Mouse (Mus musculus) kidney, adult 18-20 months (tissue): ENCODE results near the gene Afap1l2.

Experiments used
- DNase-seq: peaks from one replicate; pipeline ENCODE4 v3.0.0; 2021

The Afap1l2 gene

DNA sequence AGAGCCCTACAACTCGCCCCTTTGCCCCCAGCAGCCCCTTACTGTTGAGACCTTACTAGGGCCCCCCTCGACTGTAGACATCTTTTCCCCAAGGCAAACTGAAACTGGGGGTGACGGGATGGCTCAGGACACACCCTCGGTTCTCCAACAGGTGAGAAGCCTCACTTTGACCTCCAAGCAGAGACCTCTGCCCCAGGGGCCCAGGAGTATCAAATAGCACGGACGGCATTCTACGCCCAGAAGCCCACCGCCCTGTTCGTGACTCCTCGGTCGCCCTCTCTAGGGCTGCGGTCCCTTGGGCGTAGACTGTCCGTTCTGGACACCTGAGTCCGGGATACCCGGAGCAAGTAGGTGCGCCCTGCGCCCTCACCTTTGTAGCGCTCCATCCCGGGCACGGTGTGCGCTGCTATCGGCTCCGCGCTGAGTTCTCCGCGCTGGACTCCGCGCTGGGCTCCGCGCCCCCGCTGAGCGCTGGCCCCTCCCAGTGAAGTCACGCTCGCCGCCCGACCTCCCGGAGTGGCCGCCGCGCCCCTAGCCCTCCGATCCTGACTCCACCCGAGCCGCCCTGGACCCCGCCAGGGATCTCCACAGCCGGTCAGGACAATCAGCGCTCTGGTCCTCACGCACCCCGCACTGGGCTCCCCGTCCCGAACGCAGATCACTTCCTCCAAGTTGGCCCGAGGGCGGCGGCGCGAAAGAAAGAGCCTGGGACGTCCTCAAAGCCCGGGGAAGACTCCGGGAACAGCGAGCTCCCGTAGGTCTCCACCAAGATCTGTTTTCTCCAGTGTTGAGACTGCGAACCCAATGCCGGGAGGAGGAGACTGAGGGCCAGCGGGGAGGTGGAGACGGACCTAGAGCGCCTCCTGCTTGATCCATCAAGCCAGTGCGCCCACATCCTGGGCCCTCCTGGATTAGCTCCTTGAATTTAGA, at the start of gene Afap1l2:
Gene Afap1l2 (minus strand): TSS at position 448 of the 930 bp plus-strand sequence.
- peak; percentile 84 for DNase-seq

DNA sequence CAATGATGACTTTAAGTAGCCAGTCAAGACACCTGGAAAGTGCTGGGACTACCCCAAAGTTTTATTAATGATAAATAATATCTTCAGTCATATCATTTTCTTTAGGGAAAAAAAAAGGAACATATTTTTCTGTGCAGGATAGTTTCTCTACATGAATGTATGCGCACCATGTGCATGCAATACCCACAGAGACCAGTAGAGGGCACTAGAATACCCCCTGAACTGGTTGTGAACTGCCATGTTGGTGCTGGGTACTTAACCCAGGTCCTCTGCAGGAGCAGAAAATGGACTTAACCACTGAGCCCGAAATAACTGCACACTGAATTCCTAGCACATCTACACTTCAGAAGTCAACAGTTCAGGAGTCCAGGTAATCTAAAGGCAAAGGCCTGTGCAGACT, 49.5 kb upstream of the Afap1l2 start:
- DNase-seq, result no peak

DNA sequence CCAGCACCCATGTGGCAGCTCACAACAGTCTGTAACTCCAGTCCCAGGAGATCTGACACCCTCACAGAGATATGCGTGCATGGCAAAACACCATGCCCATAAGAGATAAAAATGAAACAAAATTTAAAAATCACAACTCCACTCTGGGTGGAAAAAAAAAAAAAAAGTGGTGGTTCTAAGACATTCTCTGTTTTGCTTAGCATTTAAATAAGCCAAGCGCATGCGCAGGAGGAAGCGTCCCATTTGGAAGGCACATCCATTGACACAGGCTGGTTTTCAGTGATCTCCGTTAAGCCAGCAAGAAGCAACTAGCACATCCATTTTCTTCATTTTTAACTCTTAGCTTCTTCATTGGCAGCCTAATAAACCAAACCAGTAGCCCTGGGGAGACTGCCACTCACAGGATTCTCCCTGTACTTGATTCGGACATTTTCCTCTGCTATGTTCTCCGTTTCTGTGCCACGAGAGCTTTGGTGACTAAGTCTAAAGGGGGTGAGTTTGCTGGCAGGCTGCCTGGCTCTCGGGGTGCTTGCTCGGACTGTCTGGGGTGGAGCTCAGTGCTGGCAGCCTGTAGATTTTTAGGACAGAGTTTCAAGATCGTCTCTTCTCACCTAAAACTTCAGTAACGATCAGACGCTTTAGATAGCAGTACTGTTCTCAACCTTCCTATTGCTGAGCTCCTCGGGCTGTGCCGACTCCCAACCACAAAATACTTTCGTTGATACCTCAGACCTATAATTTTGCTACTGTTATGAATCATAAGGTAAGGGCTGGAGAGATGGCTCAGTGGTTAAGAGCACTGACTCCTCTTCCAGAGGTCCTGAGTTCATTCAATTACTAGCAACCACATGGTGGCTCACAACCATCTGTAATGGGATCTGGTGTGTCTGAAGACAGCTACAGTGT, 47.4 kb upstream of the Afap1l2 start:
- DNase-seq, result no peak

DNA sequence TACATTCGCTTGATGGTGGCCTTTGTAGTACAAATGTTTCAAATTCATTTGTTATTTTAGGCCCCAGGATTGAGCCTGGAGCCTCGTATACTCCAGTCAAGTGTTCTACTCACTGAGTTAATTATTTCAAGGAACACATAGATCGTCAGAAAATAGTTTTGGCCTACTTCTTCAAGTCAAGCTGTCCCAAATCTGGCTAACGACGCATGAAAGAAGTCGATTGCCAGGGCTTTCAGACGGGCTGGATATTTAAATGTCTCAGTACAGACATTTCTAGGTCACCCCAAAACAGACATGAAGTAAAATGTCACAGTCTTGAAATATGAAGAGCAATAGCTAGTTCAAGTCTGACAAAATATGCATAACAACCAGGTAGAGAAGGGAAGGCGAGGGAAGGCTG, 44.9 kb upstream of the Afap1l2 start:
- no peak for DNase-seq

DNA sequence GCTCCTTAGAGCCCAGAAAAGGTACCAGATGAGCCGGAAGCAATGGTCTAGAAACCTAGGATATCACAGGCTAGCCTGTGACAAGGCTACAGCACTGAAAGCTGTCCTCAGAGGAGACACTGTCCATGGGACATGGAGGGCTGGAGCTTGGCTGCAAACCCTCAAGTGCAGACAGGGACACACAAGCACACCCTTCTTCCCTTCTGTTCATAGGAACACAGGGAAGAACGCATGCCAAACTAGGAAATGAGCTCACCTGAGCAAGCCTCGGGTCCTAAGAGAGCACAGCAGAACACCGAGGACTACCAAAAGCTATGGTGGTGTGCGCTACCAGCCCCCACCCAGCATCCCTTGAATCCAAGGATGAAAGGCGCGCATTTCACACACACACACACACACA, 44.0 kb upstream of the Afap1l2 start:
- DNase-seq, result no peak

DNA sequence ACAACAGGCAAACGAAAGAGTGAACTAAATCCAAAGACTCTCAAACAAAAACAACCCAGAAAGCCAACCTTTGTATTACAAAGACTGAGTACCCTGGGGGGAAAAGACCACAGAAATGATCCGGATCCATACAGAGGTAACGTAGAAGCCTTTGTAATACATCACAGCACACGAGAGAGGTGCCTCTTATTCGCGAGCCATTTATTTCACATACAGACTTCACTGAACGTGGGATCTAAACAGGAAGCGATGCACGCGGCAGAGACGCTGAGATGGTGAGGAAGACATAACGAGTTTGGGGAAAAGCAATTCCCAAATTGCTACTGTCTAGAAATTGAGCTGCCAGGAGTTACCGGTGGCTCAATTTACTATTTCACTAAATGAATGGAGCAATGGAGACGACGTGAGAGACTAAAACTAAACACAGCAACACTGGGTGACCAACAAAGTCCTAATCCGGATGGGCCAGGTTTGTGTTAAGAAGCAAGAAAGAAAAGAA, 41.6 kb upstream of the Afap1l2 start:
- no peak for DNase-seq

DNA sequence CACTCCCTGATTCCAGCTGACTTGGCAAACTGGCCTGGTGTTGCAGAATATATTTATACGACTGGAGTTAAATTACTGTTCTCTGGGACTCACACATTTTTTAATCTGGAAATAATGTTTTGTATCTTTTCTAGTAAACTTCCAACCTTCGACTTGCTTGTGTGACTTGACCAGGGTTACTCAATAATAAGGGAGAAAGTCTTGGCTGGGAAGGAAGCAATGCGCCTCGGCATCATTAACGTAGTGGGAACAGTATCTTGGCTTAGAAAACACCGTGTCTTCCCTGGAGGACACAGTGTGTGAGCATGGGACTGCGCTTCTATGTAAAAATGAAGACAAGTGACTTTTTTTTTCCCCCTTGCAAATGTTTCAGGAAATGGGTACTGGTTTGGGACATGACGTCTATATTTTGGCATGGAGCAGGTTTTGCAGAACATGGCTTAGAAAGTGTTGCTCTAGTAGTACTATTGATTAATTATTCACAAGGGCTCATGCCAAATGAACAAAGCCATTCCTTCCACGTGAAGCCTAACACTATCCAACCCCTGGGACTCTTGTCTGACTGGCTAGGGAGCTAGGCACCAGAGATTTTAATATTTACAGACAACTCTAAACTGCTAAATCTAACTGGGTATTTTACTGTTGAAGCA, 39.8 kb upstream of the Afap1l2 start:
- peak; percentile 29 for DNase-seq

DNA sequence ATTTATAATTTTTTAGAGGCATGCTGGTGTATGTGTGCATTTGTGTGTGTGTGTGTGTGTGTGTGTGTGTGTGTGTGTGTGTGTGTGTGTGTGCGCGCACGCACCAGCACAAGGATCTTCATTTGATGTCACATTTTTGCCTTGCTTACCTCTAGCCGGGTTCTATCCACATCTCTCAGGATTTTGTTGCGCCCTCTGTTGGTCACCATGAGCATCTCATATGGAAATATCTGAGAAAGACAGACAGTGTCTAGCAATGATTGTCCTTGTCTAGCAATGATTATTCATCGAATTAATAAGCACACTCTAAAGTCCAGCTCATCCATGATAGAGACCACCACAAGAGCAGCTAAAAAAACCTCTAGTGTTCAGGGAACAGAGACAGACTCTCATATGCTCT, 31.2 kb upstream of the Afap1l2 start:
- DNase-seq, result no peak

DNA sequence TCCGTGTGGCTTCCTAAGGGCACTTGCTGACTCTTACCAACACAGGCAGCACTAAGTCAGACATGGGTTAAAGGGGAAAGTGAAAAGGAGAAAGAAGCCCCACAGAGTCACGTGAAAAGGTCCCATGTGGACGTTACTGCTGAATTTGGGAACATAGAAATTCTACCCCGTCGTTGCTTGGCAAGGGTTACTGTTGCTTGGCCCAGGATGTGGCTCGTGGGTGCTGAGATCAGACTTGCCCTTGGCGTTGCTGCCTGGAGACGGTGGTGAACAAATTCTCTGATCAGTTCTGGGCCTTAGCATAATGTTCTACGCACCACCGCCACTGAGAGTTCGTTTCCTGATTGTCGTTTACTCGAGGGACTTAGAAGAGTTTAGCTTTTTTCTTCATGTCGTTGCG, 28.8 kb upstream of the Afap1l2 start:
- DNase-seq, result no peak

DNA sequence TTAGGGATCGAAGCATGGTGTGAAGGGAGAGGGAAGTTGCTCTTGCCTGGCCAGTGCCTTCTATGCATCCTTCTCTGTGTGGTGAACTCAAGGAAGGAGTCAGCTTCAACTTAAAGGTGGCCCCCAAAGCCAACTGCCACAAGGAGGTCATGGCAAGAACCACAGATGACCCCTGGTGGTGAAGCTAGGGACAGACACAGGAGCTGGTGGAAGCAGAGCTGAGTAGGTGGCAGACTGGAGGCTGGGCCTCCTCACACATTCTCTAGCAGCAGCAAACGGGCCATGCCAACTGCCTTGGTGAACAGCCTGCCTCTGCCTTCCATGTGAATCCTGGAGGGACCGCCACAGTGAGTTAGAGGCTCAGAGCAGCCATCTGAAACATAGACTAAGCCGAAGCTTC, 23.6 kb upstream of the Afap1l2 start:
- peak; percentile 74 for DNase-seq

DNA sequence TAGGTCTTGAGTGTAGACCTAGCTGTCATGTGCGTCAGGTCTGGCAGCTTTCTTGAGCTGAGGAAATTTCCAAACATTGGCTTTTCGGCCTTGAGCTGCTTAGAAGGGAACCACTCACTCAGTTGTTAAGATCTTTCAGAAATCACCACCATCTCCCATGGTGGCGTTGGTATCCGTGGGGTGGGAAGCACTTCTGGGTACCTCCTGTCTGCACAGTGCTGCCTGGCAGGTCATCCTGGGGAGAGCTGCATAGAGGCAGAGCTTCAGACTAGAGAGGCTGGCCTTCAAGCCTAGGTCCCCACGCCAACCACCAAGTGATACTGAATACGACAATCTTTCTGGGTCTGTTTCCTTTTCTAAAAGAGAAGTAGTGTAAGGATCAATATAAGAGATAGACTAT, 21.4 kb upstream of the Afap1l2 start:
- DNase-seq, result no peak

DNA sequence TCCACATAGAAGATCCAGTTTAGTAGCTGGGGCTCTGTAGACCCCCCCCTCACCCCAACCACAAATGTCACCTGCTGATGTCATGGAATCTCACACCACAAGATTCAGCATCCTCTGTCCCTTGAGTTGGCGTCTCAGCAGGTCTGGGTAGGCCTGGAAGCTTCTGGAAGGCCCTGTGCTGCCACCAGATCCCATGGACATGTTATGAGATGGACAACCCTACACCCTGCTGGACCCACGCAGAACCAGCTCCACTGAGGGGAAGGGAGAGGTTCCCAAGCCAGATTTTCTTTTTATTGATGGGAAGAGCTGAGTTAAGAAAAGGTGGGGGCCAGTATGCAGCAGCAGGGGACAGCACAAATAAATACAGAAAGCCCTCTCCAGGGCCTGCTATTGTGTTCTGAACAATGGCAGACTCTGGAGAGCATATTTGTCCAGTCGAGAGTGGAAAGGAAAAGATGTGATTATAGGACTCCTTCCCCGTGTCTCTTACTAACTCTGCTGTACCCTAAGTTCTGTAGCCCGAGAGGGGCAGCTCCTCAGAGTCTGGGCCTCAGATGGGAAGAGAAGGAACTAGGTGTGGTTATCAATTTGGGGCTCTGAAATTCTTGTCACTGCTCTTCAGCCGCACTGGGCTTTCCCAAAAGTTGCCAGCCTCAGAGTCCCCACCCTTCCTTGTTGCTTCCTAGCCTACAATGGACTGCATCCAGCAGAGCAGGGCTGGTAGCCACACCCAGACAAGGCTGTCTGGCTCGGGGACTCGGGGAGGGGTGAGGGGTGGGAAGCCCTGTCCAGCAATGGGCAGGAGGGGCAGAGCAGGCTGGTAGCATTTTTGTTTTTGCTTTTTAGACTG, 20.5 kb upstream of the Afap1l2 start:
- peak; percentile 31 for DNase-seq

DNA sequence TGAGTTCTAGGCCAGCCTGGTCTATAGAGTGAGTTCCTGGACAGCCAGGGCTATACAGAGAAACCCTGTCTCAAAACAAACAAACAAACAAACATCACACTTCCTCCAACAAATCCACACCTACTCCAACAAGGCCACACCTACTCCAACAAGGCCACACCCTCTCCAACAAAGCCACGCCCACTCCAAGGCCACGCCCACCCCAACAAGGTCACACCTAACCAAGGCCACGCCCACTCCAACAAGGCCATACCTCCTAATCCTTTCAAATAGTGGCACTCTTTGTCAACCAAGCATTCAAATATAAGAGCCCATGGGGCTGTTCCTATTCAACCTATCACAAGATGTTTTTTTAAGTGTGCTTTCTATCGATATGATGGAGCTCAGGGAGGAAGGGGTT, 18.5 kb upstream of the Afap1l2 start:
- DNase-seq, result no peak

DNA sequence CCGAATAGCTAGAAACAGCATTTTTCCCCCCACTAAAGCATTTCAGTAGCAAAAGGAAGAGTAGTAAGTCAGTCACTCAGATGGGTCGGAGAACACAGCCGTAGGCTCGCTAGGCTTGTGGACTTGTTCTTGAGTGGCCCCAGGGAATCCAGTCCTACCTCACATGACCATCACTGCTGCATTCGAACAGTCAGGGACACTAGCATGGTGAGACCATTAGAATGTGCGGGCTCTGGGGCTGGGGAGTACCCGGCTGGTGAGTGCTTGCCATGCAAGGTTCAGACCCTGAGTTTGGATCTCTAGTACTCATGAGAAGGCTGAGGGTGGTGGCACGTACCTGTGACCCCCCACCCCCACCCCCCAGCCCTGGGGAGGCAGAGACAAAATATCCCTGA, 9.8 kb upstream of the Afap1l2 start:
- DNase-seq, result no peak

DNA sequence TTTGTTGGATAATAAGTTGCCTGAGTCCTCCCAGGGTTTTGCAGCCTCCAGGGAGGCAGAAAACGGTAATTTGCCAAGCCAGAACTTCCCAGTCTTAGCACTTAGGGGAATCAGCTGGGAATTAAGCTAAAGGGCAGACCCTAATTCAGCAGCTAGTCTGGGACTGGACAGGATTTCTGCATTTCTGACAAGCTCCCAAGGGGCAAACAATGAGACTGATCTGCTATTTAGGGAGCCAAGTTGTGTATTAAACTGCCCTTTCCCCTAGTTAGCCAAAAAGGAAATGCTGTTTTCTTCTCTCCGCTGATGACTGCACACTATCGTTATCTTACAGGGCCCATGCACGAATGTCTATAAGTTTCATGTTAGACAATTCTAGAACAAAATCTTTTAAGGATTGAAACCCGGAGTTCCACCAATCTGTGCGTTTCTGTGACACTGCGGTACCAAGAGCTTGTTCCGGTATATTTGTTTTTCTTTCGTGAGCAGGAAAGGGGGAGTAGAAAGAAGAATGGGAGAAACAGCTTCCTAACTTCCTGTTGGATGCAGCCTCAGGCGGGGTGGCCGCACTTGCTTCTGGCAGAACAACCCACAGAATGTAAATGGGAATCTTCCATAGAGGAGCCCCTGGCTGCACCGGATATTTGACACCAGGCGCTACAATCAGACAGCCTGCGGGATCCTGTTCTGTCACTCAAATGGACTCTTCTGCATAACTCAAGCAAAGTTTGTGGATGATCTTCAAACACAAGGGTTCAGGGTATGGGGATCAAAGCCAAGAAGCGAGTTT, 9.2 kb upstream of the Afap1l2 start:
- no peak for DNase-seq

DNA sequence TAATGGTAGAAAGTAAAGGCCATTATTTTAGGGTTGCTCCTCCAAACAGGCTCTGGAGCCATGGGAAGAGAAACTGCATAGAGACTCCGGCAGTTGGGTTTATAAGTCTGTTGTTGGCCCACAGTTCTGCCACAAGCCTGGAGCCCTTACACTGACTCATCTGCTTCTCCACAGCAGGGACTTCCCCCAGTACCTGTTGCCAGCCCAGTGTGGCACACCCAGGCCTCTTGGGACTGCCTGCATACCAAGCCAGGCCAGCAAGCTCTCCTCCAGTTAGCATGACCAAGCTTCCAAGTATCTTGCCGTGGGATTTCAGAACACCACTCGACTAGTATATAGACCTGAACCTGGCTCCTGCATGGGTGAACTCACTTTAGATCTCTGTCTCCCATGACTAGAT, 6.8 kb upstream of the Afap1l2 start:
- no peak for DNase-seq

DNA sequence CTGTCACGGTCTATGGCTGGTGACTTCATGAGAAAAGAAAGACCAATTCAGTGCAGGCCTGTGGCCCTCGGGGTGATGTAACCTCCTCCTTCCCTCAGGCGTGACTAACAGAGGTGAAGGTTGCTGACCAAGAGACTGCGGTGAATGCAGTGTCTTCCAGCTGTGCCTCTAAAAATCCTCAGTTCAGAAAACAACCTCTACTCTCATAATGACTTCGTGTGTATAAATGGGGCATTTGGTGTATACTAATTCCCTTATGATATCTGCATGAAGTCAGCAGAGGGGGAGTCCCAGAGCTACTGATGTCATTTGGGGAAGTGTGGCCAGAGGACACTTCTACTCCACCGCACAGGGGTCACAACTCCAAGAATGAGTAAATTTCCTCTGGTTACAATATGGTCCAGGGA, 5.2 kb upstream of the Afap1l2 start:
- no peak for DNase-seq

DNA sequence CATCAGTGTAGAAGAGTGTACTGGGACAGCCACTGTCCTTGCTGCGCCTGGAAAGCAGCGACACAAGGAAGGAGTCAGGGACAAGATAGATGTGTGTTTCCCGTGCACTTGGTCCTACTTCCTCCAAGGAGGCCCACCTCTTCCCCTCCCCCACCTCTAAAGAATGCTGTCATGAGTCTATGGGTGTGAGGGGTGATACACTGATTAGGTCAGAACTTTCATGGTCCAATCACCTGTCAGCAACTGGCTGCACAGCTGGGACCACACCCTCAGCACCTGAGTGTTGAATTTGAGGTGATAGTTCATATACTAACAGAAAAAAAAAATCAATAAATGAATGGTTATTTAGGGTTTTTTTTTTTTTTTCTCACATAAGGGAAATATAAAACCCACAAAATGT, 4.0 kb upstream of the Afap1l2 start:
- no peak for DNase-seq

DNA sequence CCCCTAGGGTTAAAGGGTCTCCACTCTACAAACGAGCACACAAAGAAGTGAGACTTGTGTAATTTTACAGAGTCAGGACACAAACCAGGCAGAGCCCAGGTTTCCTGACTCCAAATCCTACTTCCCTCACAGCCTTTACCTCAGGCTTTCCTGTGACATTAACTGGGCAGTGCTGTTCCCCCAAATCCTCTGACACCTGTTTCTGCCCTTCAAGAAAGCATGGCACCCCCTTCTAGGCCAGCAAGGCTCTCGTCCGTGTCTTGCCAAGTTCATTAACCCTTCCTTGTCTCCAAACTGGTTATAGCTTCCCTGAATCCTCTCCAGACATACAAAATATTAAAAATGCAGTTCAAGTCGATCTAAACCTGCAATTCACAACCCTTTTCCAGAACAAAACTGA, 2.0 kb upstream of the Afap1l2 start:
- DNase-seq, result no peak

DNA sequence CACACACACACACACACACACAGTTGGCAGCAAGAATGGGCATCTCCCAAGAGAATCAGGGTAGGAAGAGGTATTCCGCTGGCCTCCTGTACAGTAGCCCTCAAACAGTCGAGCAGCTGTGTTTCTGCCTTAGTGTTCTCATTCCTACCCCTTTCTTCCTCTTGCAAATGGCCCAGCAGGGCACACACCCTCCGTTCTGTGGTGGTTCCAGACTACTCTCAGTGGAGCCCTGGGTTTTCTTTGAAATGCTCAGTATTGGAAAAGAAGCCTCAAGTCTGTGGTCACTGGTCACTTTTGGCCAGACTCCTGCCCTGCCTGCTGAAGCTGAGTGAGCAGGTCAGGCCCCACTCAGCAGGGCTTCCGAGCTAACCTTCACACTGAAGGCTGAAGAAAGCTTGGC, 1.6 kb upstream of the Afap1l2 start:
- DNase-seq, result no peak

DNA sequence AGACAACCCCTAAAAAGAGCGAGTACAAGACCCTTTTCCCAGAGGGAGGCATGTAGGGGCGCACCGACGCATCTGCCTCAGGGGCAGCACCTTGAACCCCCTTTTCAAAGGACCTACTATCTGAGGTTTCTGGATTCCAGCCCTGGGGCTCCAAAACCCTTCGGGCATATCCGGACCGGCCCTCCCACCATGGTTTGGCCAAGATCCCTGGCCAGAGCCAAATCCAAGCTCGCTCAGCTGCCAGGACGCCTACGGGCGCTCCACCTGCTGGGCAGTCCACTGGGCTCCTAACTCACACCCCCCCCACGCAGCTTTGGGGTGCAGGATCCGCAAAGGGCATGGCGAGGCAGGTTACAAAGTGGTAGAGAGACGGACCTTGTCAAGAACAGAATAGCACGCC, 737 bp downstream of the Afap1l2 start:
- peak; percentile 78 for DNase-seq
